Mouse (Mus musculus) c-Kit-positive CD71-positive TER-119-positive erythroid progenitor cells, embryonic 14.5 days (primary cell): Measurements from ENCODE around the gene Cflar.
"Not testable (repeated sequence)": the region's sequence is repeated elsewhere in the genome, so short reads cannot be mapped to it uniquely, and the experiment has no call there.

Experiments used
- DNase-seq: peaks from one replicate; pipeline ENCODE4 v3.0.0-alpha.2; 2013; ENCODE audit warnings: low spot score

Cflar gene

GRCm38 (mm10) chr1:58727747-58728589 lies 16.7 kb downstream of the Cflar start:
- no peak for DNase-seq

GRCm38 (mm10) chr1:58728590-58728868 lies 17.2 kb downstream of the Cflar start:
- no peak for DNase-seq

DNA sequence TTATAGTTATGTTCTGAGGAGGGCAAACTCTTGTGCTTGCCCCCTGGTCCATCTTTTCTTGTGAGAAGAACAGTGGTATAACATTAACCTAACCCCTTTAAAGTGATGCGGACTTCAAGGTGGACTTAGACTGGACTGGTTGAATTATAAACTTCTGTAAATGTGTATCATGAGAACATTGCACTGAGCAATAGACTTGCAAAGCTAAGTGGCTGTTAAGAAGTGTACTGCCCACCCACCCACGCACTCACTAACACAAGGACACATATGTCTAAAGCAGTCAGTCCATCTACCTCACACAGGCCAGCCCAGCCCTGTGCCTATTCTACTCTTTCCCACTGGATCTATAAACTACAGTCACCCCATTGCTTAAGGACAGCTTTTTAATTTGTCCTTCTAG lies 22.3 kb downstream of the Cflar start:
- DNase-seq, result no peak

GRCm38 (mm10) chr1:58734043-58734920 lies 23.0 kb downstream of the Cflar start:
- DNase-seq, result no peak

GRCm38 (mm10) chr1:58735962-58736361 lies 24.7 kb downstream of the Cflar start:
- DNase-seq, result no peak

DNA sequence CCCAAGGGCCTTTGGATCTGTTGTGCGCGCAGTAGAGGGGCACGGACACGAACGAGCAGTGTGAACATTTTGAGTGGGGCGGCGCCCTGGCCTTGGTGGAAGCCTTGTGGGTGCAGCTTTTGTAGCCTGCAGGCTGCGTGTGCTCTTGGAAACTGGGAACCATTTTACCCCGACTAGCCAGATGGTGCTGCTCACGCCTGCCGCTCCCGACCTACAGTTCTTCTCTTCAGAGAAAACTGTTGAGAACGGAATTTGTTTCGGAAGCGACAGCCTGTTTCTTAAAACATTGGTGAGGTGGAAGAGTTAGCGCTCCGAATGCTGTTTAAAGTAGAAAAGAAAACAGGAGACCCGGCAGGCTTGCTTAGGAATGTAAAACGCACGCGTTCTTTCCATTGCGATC lies 25.7 kb downstream of the Cflar start:
- DNase-seq, result no peak

DNA sequence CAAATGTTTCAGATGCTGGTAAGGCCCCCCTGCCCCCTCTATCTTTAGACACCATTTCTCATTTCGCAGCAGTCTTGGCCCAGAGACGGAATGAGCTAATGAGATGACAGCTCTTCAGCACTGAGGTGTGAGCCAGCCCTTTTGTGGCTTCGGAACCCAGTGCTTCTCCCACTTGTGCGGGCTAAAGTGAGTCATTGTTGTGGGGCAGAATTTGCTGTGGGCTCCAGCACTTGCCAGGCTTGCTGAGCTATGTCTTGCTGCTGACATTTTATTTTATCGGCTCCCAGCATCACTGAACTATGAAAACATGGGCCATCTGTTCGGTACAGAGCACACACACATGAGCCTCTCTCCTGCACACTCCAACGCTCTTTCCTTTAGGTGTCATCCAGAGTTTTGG lies 28.2 kb downstream of the Cflar start:
- DNase-seq, result no peak

DNA sequence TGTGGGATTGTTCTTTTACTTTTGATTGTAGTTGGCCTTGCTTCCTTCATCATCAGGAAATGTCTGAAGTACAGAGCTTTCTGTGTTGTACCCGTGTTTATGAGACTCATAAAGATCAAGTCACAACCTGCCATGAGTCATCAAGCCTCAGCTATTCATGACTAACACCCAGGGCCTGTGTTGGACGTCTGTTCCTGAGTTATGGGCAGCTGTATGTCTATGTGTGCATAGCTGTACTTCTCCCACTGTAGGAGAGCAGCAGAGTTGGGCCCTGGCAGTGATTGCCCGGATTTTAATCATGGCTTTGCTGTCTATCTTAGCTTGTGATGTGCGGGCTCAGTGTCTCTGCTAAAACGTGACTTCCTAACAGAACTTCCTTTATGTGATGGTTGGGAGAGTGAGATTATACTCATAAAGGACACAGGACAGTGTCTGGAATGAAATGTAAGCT lies 31.3 kb downstream of the Cflar start:
- peak; percentile 14 for DNase-seq

GRCm38 (mm10) chr1:58743252-58743651 lies 31.9 kb downstream of the Cflar start:
- DNase-seq, result peak; percentile 17

DNA sequence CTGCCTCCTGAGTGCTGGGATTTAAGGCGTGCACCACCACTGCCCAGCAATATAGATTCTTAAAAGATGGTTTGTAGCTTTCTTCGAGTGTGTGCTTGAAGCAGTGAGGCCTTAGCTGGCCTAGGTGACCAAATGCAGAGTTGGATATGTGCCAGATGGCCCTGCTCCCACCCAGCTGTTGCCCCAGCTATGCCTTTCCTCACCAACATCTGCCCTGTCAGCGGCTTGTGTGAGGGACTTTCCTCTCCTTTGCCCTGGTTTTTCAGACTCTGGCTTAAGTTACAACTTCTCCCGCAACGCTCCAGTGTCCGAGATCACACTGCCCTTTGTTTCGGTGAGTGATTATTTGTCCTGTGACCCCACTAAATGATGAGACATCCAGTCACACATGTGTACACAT lies 33.3 kb downstream of the Cflar start:
- DNase-seq, result no peak

DNA sequence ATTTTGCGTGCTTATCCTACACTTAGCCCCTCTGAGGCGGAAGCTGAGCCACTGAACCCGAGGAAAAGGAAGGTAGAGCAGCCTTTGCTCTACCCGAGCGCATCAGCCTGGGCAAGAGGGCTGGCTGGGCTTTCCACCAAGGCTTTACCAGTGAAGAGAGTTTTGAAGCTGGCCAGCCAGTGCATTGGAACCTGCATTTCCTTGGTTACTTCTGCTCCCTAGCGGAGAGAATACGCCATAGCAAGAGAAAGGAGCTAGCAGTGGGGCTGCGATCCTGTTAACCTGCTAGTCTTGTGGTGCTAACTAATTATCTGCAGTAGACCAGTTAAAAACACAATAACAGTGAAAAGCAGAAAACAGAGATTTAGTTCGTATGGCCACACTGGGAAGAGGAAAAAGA lies 35.6 kb downstream of the Cflar start:
- peak; percentile 26 for DNase-seq

- no peak for DNase-seq
Observed at GRCm38 (mm10) chr1:58759451-58759850, 48.1 kb downstream of the Cflar start.

- no peak for DNase-seq
Observed at GRCm38 (mm10) chr1:58760581-58760980, 49.3 kb downstream of the Cflar start.

- not testable (repeated sequence) for DNase-seq
Observed at GRCm38 (mm10) chr1:58761391-58762275, 50.3 kb downstream of the Cflar start.

DNA sequence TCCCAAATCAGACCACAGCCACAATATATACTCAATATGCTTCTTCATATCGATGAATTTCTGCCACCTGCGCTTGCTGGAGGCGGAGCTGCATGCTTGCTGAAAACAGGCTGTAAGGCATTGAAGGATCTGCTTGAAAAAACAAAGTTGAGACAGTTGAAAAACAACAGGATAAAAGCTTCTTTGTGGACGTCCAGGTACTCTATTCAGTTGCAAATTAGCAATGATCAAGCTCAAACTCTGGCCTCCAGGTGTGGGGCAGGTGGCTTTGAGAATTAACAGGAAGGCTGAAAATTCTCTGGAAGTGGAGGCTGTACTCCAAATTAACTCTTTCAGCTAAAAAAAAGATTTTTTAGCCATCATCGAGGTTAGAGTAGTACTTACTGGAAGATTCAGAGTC lies 51.3 kb downstream of the Cflar start:
- no peak for DNase-seq

DNA sequence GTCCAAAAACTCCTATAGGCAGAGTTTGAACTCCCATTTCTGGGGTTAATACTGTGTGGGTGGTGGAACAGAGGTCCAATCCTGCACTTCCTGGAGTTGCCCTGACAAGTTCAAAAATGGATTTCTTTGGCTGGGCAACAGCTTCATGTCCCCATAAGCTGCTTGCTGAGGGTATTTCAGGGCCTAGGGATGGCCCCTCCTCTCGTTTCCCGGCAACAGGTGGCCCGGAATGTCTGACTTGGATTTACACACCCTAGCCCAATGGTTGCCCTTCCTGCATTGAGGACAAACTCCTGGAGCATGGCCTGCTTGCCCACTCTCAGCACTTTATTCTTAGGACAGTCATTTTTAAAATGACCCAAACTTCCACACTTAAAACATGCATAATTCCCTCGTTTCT lies 55.1 kb downstream of the Cflar start:
- DNase-seq, result not testable (repeated sequence)

DNA sequence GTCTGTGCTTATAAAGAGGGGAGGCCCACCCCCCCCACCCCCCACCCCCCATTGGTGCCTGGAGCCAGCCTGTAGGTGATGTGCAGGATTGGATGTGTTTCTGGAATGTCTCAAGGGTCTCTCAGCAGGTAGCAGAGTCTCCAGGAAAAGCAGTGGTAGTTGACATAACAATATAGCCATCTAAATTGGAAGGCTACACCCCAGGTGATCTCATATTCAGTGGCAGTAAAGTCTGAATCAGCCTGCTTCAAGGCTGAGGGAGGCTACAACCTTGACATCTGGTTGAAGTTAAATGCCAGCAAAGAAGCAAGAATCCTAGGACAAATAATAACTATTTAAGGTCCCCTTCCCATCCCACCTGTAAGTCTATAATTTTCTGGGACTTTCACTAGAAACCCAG lies 57.8 kb downstream of the Cflar start:
- no peak for DNase-seq

DNA sequence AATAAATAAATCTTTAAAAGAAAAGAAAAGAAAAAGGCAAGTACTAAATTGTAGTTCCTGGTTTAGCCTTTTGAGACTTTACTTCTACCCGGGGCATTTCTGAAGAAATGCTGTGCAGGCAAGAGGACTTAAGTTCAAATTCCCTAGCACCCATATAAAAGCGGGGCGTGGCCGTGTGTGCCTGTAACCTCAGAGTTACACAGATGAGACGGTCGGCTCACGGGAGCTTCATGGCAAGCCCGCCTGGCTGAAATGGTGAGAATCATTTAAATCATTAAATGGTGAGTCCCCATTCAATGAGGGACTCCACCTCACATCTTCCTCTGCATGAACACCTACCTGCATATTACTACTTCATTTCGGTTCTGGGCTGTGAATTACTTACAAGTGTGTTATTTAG lies 58.4 kb downstream of the Cflar start:
- DNase-seq, result no peak

GRCm38 (mm10) chr1:58770111-58770720 lies 58.9 kb downstream of the Cflar start:
- DNase-seq, result peak; percentile 52

DNA sequence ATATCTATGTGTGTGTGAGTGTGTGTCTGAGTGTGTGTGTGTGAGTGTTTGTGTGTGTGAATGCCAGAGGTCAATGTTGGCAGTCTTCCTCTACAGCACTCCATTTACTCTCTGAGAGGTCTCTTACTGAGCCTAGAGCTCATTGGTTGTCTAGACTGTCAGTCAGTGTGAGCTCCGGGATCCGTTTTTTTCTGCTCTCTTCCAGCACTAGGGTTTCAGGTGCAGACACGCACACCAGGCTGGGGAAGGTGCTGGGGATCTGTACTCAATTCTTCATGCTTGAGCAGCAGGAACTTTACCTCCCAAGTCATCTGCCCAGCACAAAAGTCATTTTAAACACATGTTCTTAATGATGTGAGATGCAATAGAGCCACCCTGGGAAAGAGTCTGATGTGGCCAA lies 60.8 kb downstream of the Cflar start:
- DNase-seq, result no peak

DNA sequence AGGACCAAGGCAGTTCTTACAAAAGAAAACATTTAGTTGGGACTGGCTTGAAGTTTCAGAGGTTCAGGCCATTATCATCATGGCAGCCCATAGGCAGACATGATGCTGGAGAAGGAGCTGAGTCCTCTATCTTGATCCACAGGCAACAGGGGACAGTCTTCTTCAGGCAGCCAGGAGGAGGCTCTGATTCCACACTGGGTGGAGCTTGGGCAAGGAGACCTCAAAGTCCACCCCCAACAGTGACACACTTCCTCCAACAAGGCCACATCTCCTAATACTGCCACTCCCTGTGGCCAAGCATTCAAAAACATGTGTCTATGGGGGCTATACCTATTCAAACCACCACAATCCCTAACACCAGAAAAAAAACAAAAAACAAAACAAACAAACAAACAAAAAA lies 62.0 kb downstream of the Cflar start:
- DNase-seq, result no peak

DNA sequence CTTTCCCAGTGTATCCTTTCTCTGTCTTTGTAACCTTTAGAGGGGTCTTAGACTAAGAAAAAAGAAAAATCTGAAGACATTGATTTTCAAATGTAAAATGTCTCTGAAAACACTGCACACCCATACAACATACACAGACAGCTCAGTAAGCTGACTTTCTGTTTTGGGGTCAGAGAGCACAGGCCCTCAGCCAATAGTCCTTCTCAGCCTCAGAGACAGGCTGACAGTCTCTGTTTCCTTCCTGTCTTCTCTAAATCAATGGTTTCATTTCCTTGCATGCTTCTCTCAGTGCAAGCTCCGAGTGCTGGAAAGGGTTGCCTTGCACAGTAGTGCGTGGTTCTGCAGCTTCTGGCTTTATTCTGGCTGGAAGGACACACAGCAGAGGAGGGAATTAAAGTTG lies 62.6 kb downstream of the Cflar start:
- no peak for DNase-seq
